Mouse (Mus musculus): ENCODE results near the gene Smim22.

Smim22 gene

GRCm38 (mm10) chr16:5010371-5010935 is 3.4 kb downstream of the Smim22 start:
- no peak for DNase-seq

DNA sequence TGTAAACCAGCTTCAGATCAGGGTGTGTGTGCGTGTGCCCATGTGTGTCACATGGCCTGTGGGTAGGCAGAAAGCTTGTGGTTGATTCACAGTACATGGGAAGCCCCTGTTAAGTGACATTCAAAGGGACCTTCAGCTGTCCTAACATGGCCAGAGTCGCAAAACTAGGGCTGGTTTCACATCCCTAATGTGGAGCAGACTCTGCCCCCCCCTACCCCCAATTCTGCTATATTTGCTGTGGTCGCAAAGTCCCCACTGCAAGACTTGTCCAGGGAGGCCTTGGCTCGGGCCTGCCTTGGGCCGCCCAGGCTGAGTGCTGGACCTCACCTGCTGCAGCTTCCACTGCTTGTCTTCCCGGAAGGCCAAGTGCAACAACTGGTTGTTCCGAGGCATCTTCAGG is 4.2 kb downstream of the Smim22 start:
- no peak for DNase-seq

- no peak for DNase-seq
These were observed 5.2 kb downstream of the Smim22 start for GRCm38 (mm10) chr16:5012036-5013005.

DNA sequence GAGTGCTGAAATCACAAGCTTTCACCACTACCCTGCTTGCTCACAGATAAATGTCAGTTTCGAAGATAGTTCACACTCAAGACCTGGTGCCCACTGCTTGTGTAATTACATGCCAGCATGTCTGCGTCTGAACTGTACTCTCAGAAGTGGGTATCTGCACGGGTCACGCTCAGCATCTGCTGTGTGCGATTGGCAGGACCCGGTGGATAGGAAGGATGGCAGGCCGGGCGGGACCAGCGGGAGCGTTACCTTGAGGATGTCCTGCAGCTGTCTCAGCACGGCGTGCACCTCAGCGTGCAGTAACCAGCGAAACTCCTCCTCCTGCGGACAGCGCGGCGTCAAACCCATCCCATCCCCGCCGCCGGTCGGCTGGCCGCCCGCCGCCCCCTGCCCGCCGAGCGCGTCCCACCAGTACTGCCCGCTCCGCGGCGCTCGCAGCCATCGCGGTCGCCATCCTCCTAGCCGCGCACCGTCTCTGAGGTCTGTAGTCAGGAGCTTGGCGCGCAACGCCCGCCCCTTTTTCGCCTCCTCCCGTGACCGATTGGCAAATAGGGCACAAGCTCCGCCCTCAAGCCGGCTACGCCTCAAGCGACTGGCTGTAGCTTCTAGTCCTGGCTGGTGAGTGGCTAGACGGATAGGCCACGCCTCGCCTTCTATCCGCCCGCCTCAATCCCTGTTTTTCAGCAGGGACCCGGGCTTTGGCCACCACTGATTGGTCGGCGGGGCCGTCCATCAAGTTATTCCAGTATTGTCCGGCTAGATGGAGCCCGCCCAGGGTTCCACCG is 6.2 kb downstream of the Smim22 start, which contains the start of gene Rogdi:
Gene Rogdi, minus strand, starts transcription at position 500 of the 785 bp plus-strand sequence.
- peak; percentile 100 for DNase-seq

DNA sequence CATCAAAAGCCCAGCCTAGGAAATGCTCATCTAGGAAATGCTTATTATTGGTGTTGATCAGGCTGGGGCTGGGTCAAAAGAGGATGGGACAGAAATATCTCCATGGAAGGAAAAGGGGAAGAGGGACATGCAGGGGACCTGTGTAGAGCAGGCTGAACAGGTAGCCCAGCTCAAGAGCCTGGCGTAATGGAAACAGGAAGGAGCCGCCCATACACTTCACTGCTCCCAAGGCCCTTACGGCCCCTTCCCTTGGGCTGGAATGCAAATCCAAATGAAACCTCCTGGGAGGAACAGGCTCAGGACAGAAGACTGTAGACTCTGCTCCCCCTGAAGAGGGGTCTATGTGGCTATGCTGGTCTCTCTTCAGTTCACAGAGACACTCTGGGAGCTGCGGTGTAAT is 7.5 kb downstream of the Smim22 start:
- DNase-seq = no peak

GRCm38 (mm10) chr16:5024021-5024420 is 16.9 kb downstream of the Smim22 start:
- no peak for DNase-seq

DNA sequence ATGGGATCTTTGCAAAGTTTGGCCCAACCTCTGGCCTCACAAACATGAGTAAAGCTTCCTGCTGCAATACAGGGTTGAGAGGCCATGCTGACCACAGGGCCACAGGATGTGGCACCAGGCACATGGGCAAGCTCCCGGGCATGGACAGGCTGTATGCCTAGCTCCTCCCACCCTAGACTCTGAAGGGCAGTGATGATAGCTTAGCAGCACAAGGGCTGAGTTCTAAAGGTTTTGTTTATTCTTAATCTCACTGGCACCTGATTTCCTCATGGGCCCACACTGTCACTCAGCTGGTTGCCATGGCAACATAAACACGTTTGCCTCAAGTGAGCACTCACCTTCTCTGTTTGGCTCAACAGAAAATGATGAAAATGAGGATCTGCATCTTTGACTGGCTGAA is 22.8 kb downstream of the Smim22 start:
- no peak for DNase-seq

GRCm38 (mm10) chr16:5035591-5035990 is 28.5 kb downstream of the Smim22 start:
- no peak for DNase-seq

DNA sequence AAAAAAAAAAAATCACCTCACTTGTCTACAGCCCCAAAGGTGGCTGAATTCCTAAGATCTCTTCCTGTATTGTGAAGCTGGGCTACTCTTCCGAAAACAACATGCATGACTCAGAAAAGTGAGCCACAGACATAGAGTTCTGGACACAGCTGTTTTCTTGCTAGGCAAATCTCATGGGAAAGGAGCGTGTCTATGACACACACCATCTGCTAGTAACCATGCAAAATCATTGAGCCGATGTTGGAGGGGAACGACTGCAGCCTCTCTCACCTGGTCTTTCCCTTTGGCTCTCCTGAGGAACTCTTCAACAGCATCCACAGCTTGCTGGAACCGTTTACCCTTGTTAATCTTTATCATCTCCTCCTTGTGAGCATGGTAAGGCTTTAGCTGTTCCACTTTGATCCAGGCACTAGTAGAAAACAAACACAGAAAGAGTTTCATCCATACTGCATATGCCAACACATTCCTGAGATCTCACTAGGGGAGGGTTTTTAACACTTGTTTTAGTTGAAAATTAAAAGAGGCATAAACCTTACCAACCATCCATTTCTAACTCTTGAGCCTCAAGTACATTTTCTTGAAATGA is 29.7 kb downstream of the Smim22 start:
- DNase-seq = no peak

DNA sequence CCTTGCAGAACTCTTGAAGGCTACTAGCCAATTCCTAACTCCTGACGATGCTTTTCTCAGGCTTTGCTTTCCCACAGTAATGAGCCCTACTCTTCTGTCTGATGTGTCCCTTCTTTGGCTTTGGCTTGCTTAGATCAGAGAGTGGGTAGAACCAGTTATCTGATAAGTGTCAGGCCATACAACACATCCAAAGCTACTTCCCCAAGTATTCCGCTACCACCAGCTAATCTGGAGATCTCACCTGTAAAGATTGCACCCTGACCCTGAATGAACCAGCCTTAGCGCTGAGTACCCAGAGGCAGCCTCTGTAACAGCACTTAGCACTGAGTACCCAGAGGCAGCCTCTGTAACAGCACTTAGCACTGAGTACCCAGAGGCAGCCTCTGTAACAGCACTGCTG is 38.2 kb downstream of the Smim22 start:
- no peak for DNase-seq

DNA sequence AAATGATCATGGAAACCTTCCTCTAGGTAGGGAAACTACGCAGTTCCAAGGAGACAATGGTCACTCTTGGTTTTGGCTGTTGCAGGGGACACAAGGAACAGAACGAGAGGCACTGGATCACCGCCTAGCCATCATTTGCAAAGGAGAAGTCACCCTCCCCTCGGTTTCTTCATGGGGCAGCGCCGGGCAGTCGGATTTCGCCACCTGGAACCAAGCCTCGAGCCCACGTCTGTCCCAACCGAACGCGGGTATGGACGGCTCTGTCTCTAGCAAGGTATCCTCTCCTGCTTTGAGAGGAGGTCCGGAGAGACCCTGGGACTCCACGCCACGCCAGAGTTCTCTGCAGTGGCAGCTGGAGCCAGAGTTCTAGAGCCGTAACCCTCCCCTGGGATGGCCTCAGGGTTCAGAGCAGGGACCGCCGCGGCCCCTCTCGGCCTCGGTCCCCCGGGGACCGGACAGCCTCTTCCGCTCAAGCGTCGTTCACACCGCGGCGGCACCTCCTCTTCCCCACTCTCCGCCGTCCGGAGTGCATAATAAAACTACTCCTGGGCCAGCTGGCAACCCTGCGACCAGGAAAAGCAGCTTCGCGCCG is 42.2 kb downstream of the Smim22 start:
- DNase-seq = peak; percentile 6

- peak; percentile 100 for DNase-seq
These were observed 42.7 kb downstream of the Smim22 start, which contains the start of the genes Glyr1 and Ubn1 for GRCm38 (mm10) chr16:5049774-5050234. Gene Glyr1 (minus strand): TSS chr16:5049863. Gene Ubn1 (plus strand): TSS chr16:5050057.

DNA sequence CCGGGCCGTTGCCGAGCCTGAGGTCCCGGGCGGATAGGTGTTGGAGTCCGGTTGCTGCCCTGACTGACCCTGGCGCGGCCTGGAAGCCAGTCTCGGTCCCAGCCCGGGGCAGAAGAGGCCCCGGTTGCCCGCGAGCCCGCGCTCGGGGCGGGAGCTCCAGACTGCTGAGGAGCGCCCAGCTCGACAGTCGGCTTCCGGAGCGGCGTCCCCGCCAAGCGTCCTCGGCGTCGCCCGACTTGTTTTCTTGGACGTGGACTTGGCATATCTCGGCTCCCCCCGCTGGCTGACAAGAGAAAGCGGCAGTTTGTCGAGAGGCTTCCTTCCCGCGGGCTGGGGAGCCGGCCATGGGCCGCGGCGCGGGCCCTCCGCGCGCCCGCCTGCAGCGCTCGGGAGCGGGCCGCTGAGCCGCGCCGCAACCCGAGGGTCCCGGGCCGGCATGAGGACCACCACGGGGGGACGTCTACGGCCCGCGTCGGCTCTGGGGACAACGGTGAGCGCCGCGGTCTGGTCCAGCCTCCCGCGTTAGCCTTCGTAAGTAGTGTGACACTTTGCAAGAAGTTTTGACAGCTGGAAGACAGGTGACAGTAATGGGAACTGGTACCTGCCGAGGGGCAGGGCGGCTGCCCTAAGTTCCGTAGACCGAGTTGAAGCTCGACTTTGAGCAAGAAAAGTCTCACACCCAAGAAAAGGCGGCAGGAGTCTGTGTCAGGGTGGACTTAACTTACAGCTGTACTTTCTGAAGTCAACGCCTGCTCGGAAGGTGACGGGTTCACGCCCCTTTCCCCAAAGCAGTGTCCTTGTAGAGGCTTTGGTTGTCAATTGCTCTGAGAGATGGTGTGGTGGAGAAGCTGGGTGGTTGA is 43.4 kb downstream of the Smim22 start:
- peak; percentile 77 for DNase-seq
